Mouse (Mus musculus): ENCODE measurements around the gene Plekhh2. TPM values are rescaled to one million over a fixed set of nuclear protein-coding genes. Genes with fewer than 3 reads are reported as not detected.

Plekhh2 gene
- polyA plus RNA-seq, 1 experiment = 0.63 TPM

- no peak for TF ChIP-seq POLR2A (IDR thresholded peaks at IDR 0.05; ENCODE audit: borderline replicate concordance, low read depth, low read length)
- Histone ChIP-seq H3K4me1 (ENCODE audit: control insufficient read depth, insufficient read depth, low read length) (no peaks in the 10 kb centered on the region), H3K4me3 (ENCODE audit: insufficient read depth, low read length) (no peak overlapping the region)
Measured at GRCm38 (mm10) chr17:84627721-84628120, 116.0 kb downstream of the Plekhh2 start.

DNA sequence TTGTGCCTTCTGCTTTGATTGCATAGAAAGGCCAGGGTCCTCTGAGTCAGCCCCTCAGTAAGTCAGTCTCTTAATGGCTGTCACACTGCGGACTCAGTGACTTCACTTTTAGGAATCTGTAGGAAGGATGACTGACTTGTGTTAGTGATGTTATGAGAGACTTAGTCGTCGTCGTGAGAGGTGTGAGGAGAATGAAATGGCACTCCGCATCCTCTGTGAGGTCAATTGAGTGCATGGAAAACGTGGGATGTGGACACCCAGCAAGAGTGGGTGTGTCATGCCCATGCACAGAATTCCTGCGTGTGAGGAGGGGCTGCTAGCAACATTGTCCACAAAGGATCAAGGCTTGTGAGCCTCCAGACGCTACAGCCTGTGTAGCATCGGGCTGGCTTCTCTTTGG is 116.9 kb downstream of the Plekhh2 start:
- Histone ChIP-seq H3K4me1 (ENCODE audit: control insufficient read depth, insufficient read depth, low read length) (no peaks in the 10 kb centered on the region), H3K27ac (ENCODE audit: insufficient read depth, low read depth, low read length) (no peak overlapping the region), H3K4me3 (ENCODE audit: insufficient read depth, low read length) (no peak overlapping the region)
- TF ChIP-seq POLR2A (IDR thresholded peaks at IDR 0.05; ENCODE audit: borderline replicate concordance, low read depth, low read length) (no peak), CTCF (IDR thresholded peaks at IDR 0.05; ENCODE audit: low read depth, low read length) (no peak)

More at GRCm38 (mm10) chr17:84627721-84628120, 116.0 kb downstream of the Plekhh2 start:
- no peak overlapping the region for H3K27ac ChIP-seq (ENCODE audit: insufficient read depth, low read depth, low read length)

DNA sequence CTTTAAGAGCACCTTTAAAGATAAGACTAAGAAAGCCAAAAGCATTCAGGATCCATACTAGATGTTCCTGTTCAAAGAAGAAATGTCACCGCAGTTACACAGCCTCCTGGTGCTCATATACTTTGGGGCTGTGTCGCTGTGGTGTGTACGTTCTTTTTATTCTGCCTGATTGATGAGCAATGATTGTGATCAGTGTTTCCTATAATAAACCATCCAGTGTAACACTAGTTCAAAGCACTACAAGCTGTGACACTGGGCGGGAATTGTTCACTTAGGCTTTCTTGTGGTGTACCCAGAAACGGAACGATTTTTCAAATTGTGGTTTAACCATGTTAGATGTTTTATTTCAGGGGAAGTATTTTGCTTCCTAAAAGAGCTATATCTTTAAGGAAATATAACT is 120.1 kb downstream of the Plekhh2 start:
- no peak overlapping the region for H3K27ac ChIP-seq (ENCODE audit: insufficient read depth, low read depth, low read length)
- no peaks in the 10 kb centered on the region for H3K4me1 ChIP-seq (ENCODE audit: control insufficient read depth, insufficient read depth, low read length)
- H3K4me3 ChIP-seq (ENCODE audit: insufficient read depth, low read length) = no peak overlapping the region
- TF ChIP-seq POLR2A (IDR thresholded peaks at IDR 0.05; ENCODE audit: borderline replicate concordance, low read depth, low read length) (no peak), CTCF (IDR thresholded peaks at IDR 0.05; ENCODE audit: low read depth, low read length) (no peak)

GRCm38 (mm10) chr17:84633443-84633842 is 121.7 kb downstream of the Plekhh2 start:
- Histone ChIP-seq H3K4me1 (ENCODE audit: control insufficient read depth, insufficient read depth, low read length) (peaks cover 10% of the 10 kb centered on the region), H3K27ac (ENCODE audit: insufficient read depth, low read depth, low read length) (no peak overlapping the region), H3K4me3 (ENCODE audit: insufficient read depth, low read length) (no peak overlapping the region)
- TF ChIP-seq POLR2A (IDR thresholded peaks at IDR 0.05; ENCODE audit: borderline replicate concordance, low read depth, low read length) = no peak
- TF ChIP-seq CTCF (IDR thresholded peaks at IDR 0.05; ENCODE audit: low read depth, low read length) = no peak

GRCm38 (mm10) chr17:84636328-84636727 is 124.6 kb downstream of the Plekhh2 start:
- Histone ChIP-seq H3K27ac (ENCODE audit: insufficient read depth, low read depth, low read length) (no peak overlapping the region), H3K4me3 (ENCODE audit: insufficient read depth, low read length) (no peak overlapping the region), H3K4me1 (ENCODE audit: control insufficient read depth, insufficient read depth, low read length) (peaks cover 20% of the 10 kb centered on the region)
- TF ChIP-seq POLR2A (IDR thresholded peaks at IDR 0.05; ENCODE audit: borderline replicate concordance, low read depth, low read length) (no peak), CTCF (IDR thresholded peaks at IDR 0.05; ENCODE audit: low read depth, low read length) (no peak)

DNA sequence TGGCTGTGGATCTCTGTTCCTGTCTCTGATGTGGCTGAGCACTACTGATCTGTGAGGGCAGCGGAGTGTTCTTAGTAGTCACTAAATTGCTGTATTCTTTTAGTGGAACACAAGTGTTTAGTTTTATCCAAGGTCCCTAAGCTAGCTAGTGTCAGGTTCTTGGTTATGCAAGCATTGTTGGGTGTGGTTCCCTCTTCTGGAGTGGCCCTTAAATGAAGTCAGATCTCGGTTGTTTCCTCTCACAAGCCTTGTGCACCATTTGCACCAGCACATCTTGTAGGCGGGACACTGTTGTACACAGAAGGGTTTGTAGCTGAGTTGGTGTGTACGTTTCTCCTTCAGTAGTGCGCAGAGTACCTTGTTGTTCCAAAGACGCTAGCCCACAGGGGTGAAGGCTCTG is 126.3 kb downstream of the Plekhh2 start:
- no peak overlapping the region for H3K4me3 ChIP-seq (ENCODE audit: insufficient read depth, low read length)
- peaks cover 20% of the 10 kb centered on the region for H3K4me1 ChIP-seq (ENCODE audit: control insufficient read depth, insufficient read depth, low read length)
- no peak overlapping the region for H3K27ac ChIP-seq (ENCODE audit: insufficient read depth, low read depth, low read length)
- TF ChIP-seq POLR2A (IDR thresholded peaks at IDR 0.05; ENCODE audit: borderline replicate concordance, low read depth, low read length) (no peak), CTCF (IDR thresholded peaks at IDR 0.05; ENCODE audit: low read depth, low read length) (no peak)

- Histone ChIP-seq H3K4me3 (ENCODE audit: insufficient read depth, low read length) (no peak overlapping the region), H3K27ac (ENCODE audit: insufficient read depth, low read depth, low read length) (no peak overlapping the region), H3K4me1 (ENCODE audit: control insufficient read depth, insufficient read depth, low read length) (peaks cover 20% of the 10 kb centered on the region)
- TF ChIP-seq POLR2A (IDR thresholded peaks at IDR 0.05; ENCODE audit: borderline replicate concordance, low read depth, low read length) (no peak), CTCF (IDR thresholded peaks at IDR 0.05; ENCODE audit: low read depth, low read length) (no peak)
Measured at GRCm38 (mm10) chr17:84639796-84640378, 128.2 kb downstream of the Plekhh2 start.

DNA sequence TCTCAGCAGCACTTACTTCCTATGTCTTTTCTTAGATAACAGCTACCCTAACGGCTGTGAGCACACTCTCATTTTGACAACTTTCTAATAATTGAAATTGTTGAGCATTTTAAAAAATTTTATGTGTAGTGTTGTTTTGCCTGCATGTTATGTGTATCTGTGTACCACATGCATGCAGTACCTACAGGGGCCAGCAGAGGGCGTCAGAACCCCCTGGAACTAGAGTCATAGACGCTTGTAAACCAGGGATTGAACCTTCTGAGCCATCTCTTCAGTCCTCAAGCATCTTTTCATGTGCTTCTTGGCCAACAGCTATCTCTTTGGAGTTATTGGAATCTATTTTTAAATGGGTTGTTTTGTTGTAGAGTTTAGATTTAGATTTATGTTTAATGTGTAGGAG is 130.2 kb downstream of the Plekhh2 start:
- Histone ChIP-seq H3K27ac (ENCODE audit: insufficient read depth, low read depth, low read length) (no peak overlapping the region), H3K4me1 (ENCODE audit: control insufficient read depth, insufficient read depth, low read length) (peaks cover 29% of the 10 kb centered on the region), H3K4me3 (ENCODE audit: insufficient read depth, low read length) (no peak overlapping the region)
- TF ChIP-seq POLR2A (IDR thresholded peaks at IDR 0.05; ENCODE audit: borderline replicate concordance, low read depth, low read length) (no peak), CTCF (IDR thresholded peaks at IDR 0.05; ENCODE audit: low read depth, low read length) (peak; percentile 85)

- H3K27ac ChIP-seq (ENCODE audit: insufficient read depth, low read depth, low read length) = no peak overlapping the region
- peaks cover 33% of the 10 kb centered on the region for H3K4me1 ChIP-seq (ENCODE audit: control insufficient read depth, insufficient read depth, low read length)
- no peak overlapping the region for H3K4me3 ChIP-seq (ENCODE audit: insufficient read depth, low read length)
- TF ChIP-seq POLR2A (IDR thresholded peaks at IDR 0.05; ENCODE audit: borderline replicate concordance, low read depth, low read length) (no peak), CTCF (IDR thresholded peaks at IDR 0.05; ENCODE audit: low read depth, low read length) (no peak)
Measured at GRCm38 (mm10) chr17:84642324-84642723, 130.6 kb downstream of the Plekhh2 start.

DNA sequence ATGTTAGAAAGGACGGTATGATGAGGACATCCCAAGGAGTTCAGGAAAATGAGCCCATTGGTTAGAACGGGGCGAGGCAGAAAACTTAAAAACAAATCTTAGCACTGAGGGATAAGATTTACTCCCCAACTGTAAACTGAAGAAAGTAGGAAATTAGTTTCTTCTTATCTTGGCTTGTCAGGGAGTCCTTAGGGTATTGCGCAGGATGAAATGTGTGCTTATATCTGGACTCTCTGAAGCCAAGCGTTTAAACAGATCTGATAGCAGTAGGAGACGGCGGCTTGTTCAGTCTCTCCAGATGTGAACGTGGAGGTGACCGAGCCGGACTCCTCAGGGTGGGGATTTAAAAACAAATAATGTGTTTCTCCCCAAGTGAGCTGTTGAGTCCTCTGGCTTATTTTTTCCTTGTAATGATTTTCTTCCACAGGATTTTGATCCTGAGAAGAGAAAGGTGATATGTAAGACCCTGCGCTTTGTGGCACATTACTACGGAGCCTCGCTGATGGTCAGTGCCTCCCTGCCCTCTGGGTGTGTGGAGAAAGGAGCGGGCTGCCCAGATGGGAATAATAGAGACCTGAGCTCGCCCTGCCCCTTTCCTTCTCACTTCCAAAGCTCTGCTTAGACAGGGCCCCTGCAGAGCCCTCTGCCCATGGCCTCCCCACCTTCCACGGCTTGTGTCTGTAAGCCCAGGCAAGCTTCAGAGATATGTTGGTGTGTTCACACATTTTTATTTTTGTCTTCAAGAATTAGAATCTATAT is 132.8 kb downstream of the Plekhh2 start:
- TF ChIP-seq POLR2A (IDR thresholded peaks at IDR 0.05; ENCODE audit: borderline replicate concordance, low read depth, low read length) = no peak
- TF ChIP-seq CTCF (IDR thresholded peaks at IDR 0.05; ENCODE audit: low read depth, low read length) = no peak
- no peak overlapping the region for H3K4me3 ChIP-seq (ENCODE audit: insufficient read depth, low read length)
- H3K4me1 ChIP-seq (ENCODE audit: control insufficient read depth, insufficient read depth, low read length) = peaks cover 22% of the 10 kb centered on the region
- no peak overlapping the region for H3K27ac ChIP-seq (ENCODE audit: insufficient read depth, low read depth, low read length)

All from bone marrow macrophage, adult 2 months (primary cell).